Mouse (Mus musculus): ENCODE results near the gene Haao.

Gene Haao

DNA sequence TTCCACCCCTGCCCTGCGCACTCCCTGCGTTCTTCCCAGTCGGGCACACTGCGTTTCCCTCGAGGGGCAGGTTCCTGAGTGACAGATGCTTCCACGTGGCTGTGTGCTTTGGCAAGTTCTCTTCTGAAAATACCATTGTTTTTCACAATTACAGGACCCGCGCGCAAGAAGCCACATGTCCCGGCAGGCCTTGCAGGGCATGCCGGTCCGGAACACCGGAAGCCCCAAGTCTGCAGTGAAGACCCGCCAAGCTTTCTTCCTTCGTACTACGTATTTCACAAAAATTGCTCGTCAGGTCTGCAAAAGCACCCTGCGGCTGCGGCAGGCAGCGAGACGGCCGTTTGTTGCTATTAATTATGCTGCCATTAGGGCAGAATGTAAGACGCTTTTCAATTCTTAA, 55.4 kb downstream of the Haao start:
- DNase-seq (ENCODE audit: low read depth, low spot score) = no peak

GRCm38 (mm10) chr17:83790158-83790557, 57.6 kb downstream of the Haao start:
- no peak for DNase-seq (ENCODE audit: low read depth, low spot score)

DNA sequence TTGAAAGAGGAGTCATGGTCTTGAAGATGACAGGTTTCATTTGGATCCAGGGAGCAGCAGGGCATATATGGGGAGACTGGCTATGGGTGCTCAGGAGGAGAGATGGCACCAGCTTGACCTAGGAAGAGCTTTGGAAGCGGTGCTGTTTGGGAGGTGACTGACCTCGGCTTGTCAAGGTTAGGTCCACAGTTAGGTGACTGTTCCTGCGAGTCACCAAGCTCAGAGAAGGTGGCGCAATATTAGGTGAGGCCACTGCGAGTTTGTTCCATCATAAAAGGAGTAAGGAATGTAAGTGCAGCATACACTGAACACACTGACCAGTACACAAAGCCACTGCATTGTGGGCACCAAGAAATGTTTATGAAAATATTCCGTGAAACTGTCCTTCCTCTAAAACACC, 61.3 kb downstream of the Haao start:
- DNase-seq (ENCODE audit: low read depth, low spot score) = no peak

- no peak for DNase-seq (ENCODE audit: low read depth, low spot score)
Observed at GRCm38 (mm10) chr17:83782740-83783139, 65.0 kb downstream of the Haao start.
